Mouse (Mus musculus): ENCODE results near the gene Mrpl42.

DNA sequence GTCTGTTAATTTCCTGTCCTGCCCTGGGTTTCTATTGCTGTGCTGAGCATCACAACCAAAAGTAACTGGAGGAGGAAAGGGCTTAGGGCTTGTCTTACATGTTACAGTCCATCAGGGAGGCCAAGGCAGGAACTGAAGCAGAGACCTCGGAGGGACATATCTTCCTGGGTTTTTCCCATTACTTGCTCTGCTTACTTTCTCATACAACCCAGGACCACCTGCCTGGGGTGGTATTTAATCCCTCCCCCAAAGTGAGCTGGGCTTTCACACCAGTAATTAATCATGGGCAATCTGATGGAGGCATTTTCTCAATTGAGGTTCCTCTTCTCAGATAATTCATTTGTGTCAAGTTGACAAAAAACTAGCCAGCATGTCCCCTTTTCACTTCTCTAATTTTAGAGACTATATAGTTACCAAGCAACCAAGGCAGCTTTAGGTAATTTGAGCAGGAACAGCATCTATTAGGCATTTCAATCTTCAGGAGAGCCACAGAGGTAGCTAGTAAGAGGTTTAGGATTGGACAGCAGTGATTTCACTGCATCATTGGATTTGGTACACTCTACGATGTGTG lies 28.9 kb upstream of the Mrpl42 start:
- TF ChIP-seq CTCF (IDR thresholded peaks at IDR 0.05; ENCODE audit: low read depth): no peak
- TF ChIP-seq EP300 (IDR thresholded peaks at IDR 0.05; ENCODE audit: low read depth): no peak
